Mouse (Mus musculus): Measurements from ENCODE around the gene Rhd.

- TF ChIP-seq ETS1 (conservative IDR thresholded peaks at IDR 0.05; ENCODE audit: low read depth, low read length) (no peak), CTCF (conservative IDR thresholded peaks at IDR 0.05 in 1 of 2, IDR thresholded peaks at IDR 0.05 in 1 of 2; ENCODE audit: low read depth in 2 of 2, low read length in 2 of 2) (no peak), EP300 (IDR thresholded peaks at IDR 0.05; ENCODE audit: low read length) (no peak), GABPA (IDR thresholded peaks at IDR 0.05; ENCODE audit: insufficient replicate concordance, low read depth, low read length) (no peak), MXI1 (IDR thresholded peaks at IDR 0.05; ENCODE audit: low read depth, low read length) (no peak), E2F4 (IDR thresholded peaks at IDR 0.05; ENCODE audit: insufficient replicate concordance, low read depth, low read length) (no peak), CHD1 (IDR thresholded peaks at IDR 0.05; ENCODE audit: low read depth, low read length) (no peak), JUND (conservative IDR thresholded peaks at IDR 0.05; ENCODE audit: low read depth, low read length) (no peak), RAD21 (IDR thresholded peaks at IDR 0.05; ENCODE audit: low read depth, low read length) (no peak), MEF2A (IDR thresholded peaks at IDR 0.05; ENCODE audit: borderline replicate concordance, low read depth, low read length) (no peak), ZMIZ1 (IDR thresholded peaks at IDR 0.05; ENCODE audit: low read depth, low read length) (no peak), ZNF384 (IDR thresholded peaks at IDR 0.05; ENCODE audit: low read depth, low read length) (no peak)
Observed at GRCm38 (mm10) chr4:134943758-134944538, 79.6 kb downstream of the Rhd start.

Measured in CH12.LX (cell line).